Mouse (Mus musculus) urinary bladder, postnatal 10 days (tissue): Measurements from ENCODE around the gene Chst8.

Experiments used
- DNase-seq: peaks from one replicate; pipeline ENCODE4 v3.0.0; 2022; ENCODE audit warnings: low spot score

Chst8 gene

DNA sequence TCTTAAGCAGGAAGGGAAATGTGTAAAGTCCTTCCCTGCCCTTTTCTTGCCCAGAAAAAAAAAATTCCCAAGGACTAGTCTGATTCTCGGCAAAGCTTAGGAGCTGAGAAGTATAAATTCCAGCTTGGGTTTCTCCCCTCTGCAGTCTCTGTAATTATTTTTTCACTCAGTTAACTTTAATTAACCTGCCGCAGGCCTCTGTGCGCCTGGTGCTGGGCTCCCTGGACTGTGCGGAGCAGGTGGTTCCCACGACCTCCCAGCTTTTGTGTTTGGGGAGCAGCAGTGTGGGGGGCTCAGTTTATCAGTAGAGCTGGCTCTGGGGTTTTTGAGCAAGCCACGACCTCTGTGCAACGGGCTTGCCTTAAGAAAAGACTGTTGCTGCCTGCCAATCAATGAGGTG lies 62.2 kb downstream of the Chst8 start:
- DNase-seq: no peak

- no peak for DNase-seq
These were observed 62.8 kb downstream of the Chst8 start for GRCm38 (mm10) chr7:34749753-34750152.

DNA sequence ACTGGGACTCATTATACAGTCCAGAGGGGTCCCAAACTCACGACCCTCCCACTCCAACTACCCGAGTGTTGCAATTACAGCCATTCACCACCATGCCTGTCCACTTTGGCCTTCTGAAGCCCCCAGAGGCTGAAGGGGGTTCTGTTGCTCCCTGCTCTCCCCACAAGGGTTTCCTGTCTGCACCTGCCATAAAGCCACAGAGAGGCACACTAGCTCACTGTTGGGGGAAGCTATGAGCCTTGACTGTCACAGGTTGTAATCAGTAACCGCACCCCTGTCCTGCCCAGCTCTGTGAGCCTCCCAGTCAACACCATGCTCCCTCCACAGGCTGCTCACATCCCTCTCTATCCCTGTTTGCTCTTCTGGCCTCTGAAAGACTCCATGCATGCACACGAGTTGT lies 64.0 kb downstream of the Chst8 start:
- DNase-seq: no peak

GRCm38 (mm10) chr7:34747661-34748060 lies 64.8 kb downstream of the Chst8 start:
- no peak for DNase-seq

- no peak for DNase-seq
These were observed 65.9 kb downstream of the Chst8 start for GRCm38 (mm10) chr7:34746586-34746985.

- DNase-seq: no peak
These were observed 66.3 kb downstream of the Chst8 start for GRCm38 (mm10) chr7:34746165-34746564.

DNA sequence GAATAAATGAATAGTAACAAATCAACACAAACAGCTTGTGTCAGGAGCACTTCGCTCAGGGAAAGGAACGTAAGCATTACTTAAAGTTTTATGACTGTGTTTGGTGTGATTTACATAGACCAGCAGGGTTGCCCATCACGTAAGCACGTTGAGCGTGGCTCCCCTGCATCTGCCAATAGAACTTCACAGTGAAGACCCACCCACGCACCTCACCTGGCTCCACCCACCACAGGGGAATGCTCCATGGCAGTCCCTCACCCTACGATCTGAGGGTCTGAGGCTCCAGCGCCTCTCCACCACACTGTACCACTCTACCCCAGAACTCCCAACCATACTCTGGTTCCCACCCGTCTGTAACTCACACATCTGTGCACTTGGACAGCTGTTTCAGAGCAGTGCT lies 67.1 kb downstream of the Chst8 start:
- DNase-seq: no peak

- DNase-seq: no peak
These were observed 67.5 kb downstream of the Chst8 start for GRCm38 (mm10) chr7:34744994-34745393.

DNA sequence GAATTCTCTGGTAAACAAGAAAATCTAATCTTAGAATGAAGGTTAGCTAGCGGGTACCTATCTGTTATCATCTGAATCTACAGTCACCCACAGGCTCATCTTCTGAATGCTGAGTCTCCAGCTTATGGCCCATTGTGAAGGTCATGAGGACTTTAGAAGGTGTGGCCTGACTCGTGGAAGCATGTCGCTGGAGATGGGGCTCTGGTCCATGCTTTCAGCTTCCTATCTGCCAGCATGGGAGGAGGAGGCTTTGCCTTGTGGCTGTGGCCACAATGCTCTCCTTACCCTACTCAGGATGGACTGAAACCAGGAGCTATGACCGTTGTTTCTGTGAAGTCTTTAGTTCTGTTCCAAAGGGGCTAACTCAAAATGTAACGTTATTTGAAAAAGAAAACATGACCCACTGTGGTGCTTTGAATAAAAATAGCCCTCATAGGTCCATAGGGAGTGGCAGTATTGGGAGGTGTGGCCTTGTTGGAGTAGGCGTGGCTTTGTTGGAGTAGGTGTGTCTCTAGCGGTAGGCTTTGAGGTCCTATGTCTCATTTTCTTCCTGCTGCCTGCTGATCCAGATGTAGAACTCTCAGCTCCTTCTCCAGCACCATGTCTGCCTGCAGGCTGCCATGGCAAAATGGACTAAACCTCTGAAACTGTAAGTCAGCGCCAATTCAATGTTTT lies 69.0 kb downstream of the Chst8 start:
- no peak for DNase-seq

DNA sequence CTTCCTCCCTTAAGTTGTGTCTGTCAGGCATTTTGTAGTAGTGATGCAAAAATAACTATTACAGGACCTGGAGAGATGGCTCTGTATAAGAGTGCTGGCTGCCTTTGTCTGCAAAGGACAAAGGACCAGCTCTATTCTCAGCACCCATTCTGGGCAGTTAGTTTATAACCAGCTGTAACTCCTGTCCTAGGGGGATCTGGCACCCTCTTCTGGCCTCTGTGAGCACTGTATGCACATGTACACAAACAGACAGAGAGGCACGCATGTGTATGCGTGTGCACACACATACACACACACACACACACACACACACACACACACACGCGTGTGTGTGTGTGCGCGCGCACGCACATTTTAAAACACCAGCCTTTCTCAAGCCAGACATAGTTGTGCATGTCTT lies 73.1 kb downstream of the Chst8 start:
- no peak for DNase-seq

- no peak for DNase-seq
These were observed 75.3 kb downstream of the Chst8 start for GRCm38 (mm10) chr7:34737206-34737605.

DNA sequence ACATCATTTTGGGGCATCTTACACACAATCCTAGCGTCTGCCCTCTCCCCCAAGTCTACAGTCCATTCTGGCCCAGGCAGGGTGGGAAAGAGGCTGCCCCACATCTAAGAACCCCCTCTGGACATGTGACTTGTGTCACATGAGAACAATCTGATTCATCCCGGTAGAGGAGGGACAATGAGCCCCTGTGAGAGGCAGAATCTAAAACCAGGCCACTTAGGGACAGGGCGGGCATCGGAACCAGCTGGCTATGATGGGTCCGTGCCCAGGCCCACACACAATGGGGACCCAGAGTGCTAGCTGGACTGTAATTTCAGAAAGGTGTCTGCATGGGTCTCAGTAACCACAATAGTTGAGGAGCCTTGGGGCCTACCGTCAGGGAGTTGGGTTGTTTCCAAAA lies 78.2 kb downstream of the Chst8 start:
- DNase-seq: no peak

DNA sequence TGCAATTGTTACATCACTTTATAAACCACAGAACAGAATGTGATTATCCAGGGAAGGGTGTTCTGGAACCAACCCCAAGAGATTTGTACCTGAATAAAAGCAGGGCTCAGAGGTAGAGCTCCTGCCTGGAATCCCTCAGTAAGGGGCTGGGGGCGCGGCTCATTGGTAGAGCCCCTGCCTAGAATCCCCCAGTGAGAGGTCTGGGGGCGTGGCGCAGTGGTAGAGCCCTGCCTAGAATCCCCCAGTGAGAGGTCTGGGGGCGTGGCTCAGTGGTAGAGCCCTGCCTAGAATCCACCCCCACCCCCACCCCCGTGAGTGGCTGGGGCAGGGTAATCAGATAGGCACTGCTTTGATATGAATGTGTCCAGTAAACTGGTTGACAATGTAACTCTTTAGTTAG lies 83.6 kb downstream of the Chst8 start:
- DNase-seq: no peak

DNA sequence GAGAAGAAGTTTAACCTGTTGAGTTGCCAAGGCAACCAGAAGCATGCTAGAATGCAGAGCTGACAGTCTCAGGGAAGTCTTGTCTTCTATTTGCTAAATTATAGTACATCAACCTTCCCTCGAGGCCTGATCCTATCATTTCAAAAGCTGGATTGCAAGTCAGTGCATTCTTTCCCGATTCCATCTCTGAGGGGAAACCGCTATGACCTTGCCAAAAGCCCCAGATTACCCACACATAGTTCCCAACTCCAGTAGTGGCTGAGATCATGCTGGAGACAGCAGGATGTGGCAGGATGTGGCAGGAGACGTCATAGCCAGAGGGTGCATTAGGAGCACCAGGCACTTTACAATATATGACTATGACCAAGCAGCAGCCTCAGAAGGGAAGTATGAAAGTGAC lies 87.3 kb downstream of the Chst8 start:
- DNase-seq: no peak

GRCm38 (mm10) chr7:34722551-34723230 lies 89.8 kb downstream of the Chst8 start:
- no peak for DNase-seq

DNA sequence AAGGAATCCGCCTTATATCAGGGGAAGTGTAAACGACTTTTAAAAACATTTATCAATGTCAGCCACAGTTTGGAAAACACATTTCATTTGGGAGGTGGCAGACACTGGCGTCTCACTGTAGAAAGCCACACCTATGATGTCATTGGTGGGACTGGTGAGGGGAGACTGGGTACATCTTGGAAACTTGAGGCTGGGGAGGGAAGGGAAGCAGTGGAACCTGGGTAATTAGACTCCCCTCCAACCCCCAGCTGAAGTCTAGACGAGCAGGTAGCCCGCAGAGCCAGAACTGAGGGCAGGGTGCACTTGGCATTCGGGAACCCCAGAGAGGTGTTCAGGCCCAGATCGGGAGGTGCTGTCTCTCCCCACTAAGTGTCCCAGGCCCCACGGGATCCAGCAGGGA lies 90.4 kb downstream of the Chst8 start:
- DNase-seq: no peak

DNA sequence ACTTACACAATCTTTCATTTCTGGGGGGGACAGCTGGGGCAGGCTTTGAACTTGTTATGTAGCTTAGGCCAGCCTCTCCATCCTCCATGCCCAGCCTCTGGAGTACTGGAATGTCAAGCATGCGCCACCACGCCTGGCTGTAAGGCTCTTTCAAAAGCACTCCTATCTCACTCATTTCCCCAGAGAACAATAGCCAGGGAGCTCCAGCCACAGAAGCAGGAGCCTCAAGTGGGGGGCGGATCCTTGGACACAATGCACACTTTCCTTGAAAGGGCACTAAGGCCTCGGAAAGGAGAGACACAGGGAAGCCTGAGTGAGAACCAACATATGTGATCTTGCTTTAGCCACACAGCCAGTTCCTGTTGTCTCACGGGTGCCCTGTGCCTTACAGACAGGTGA lies 90.9 kb downstream of the Chst8 start:
- DNase-seq: no peak

GRCm38 (mm10) chr7:34720882-34721649 lies 91.4 kb downstream of the Chst8 start:
- no peak for DNase-seq

GRCm38 (mm10) chr7:34719599-34719998 lies 92.9 kb downstream of the Chst8 start:
- DNase-seq: no peak

DNA sequence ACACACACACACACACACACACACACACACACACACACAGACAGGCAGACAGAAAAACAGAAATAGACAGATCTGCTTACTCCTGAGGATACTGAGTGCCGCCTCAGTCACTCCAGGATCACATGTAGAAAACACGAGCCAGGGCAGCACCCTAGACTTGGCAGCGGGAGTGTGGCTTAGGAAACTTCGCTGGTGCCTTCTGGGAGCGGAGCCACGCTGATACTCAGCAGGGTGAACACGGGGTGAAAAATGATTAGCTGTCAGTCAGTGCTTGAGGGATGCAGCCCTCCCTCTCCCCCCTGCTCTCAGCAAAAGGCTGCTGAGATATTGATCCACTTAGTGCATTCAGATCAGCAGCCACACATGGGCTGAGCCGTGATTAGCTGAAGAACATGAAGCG lies 93.9 kb downstream of the Chst8 start:
- no peak for DNase-seq

GRCm38 (mm10) chr7:34717161-34717810 lies 95.2 kb downstream of the Chst8 start:
- no peak for DNase-seq

GRCm38 (mm10) chr7:34714848-34715460 lies 97.6 kb downstream of the Chst8 start:
- no peak for DNase-seq
